Mouse (Mus musculus) layer of hippocampus, postnatal 10 days (tissue): ENCODE measurements at regions not wholly inside any gene's neighbourhood (a gene's known extent, or its start where the extent isn't known, plus 50 kb on each side); places are given as distances from the start of the nearest gene placed in this dataset.

Experiments used
- DNase-seq, 2 experiments: peaks; one replicate each; pipeline ENCODE4 v3.0.0; 2021; ENCODE audit warnings: low spot score in 2 of 2

DNA sequence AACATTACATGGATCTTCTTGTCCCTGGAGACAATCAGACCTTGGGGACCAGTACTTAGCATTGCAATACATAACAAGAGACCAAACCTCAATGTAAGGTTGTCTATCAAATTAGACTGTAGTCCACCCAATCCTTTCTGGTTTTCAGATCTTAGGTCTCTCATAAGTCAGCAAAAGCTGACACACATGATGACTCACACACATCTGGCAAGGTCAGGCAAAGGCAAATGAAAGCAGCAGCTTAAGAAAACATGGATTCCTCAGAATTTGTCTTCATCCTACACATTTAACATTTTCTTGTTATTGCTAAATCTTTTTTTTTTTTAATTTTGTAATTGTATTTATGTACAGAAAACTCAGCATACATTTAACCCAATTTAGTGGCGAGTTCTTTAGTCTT, 52.0 kb downstream of the Gm11983 start:
- no peak for DNase-seq

DNA sequence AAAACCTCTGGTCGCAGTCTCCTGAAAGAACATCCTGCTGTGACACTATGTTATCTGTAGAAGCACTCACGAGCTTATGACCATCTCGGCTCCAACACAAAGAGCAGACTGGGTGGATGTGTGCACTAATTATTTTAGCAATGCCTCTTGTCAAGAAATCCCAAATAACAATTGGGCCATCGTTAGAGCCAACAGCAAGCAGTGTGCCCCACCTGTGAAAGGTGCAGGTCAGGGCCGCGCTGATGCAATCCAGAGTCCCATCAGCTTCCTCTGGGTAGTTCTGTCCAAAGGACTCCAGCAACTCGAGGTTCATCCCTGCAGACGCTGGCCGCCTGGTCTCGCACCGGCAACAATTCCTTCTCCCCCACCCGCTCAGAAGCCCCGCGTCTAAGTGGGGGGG, 54.6 kb downstream of the Gm11983 start:
- no peak for DNase-seq

DNA sequence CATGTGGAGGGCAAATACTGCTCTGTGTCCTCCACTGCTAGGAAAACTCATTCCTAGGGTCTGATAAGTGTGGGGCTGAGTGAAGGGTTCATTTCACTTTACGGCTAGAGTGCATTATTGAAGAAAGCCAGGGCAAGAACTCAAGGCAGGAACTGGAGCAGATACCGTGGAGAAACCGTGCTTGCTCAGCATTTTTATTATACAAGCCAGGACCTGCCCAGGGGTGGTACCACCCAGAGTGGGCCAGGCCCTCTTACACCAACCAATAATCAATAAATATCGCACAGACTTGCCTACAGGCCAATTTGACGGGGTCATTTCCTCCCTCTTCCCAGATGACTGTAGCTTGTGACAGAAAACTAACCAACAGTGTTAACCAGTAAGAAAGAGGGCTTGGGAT, 57.7 kb downstream of the Gm11983 start:
- no peak for DNase-seq

DNA sequence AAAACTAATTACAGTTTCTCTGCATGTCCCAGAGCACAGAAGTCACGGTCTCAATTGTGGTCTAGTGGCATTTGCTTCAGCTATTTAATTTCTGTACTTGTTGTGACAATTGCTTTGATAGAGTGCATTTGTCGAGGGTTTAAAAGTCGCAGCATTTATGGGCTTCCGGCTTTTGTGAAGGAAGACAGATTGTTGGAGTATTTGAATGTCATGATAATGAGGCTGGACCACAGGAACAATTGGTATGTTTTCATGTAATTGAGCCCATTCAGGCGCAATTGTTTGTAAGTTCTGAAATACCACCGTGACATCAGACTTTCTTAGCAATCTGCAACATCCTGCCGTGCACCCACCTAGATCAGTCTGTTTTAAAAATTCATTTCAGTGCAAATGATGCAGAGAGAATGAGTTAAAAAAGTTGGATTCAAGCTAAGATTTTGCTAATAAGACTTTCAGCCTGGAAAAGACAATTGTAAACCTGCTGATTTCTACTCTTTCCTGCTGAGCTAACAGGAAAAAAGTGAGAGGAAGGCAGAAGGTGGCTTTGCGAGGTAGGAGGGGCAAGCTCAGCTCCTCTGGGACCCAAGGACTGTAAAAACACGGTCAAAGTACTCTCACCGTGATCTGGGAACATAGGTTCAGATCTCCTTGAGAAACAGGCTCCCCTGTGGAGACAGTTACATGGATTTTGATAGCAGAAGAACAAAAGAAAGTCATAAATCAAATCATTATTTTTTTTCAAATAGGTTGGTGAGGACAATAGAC, 58.7 kb downstream of the Gm11983 start:
- DNase-seq = no peak

DNA sequence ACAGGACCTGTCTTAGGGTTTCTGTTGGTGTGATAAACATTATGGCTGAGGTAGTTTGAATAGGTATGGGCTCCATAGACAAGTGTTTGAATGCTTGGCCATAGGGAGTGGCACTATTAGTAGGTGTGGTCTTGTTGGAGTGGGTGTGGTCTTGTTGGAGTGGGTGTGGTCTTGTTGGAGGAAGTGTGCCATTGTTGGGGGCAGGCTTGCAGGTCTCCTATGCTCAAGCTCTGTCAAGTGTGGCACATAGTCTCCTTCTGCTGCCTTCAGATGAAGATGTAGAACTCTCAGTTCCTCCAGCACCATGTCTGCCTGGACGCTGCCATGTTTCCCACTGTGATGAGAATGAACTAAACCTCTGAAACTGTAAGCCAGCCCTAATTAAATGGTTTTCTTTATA, 59.9 kb downstream of the Gm11983 start:
- DNase-seq = peak in 1 of 2 experiments; percentile 3

DNA sequence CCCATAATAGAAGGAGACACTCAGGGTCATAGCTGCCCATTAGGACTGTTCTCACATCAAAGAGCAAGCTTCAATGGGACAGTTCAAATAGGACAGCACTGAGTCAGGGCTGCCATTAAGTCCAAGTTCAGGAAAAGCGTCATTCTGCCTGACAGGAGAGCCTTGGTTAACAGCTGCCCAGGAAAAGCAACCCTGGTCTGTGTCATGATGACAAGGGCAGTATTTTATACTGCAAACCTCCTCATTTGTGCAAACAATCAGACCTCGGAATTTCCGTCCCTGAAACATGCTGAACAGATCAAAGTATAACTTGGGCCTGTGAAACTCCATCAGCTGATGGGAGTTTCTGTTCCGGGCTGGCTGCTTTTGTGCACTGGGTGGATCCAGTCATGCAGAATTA, 62.8 kb downstream of the Gm11983 start:
- DNase-seq = peak in 1 of 2 experiments; percentile 1

DNA sequence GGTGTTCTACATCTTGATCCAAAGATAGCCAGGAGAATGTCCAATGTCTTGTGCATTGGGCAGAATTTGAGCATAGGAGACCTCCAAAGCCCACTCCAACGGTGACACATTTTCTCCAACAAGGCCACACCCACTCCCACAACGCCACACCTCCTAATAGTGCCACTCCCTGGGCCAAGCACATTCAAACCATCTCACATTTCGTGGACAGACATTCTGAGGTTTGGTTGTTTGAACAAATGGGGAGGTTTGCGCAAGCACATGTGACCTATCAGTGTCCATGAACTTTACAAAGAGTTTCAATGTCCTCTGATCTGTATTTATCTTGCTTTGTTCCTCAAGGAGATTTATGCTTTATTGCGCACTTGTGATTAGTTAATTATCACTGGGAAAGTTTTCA, 63.5 kb downstream of the Gm11983 start:
- DNase-seq = peak in 1 of 2 experiments; percentile 1

DNA sequence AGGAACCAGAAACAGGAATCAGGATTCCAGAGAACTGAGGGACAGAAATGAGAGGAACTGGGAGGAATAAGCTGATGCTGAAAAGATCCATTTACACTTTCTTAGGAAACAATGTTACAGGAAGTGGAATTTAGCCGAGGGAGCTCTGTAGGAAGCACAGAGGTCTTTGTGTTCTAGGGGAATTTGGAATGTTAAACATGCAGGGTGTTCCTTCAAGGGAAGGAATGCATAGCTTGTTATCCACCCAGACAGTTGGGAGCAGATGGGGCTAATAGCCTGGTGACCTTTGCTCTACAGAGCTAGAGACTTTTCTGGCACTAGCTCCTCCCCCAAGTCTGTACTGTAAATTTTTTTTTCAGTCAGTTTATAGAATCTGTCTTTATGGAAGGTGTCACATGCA, 64.1 kb downstream of the Gm11983 start:
- DNase-seq = no peak

DNA sequence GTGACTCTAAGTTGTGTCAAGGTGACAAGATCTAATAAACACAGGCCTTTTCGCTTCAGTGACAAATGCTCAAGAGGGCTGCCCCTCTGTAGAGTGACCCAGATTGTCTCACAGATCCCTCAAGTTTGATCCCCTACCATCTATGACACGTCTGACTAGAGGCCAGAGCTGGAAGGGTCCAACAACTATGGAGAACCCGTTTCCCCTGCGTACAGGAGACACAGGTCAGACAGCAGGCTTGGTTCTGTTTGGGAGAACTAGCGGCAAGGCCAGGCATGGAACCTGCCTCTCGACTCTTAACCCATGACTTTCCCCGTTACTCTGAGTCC, 68.1 kb downstream of the Gm11983 start:
- no peak for DNase-seq

DNA sequence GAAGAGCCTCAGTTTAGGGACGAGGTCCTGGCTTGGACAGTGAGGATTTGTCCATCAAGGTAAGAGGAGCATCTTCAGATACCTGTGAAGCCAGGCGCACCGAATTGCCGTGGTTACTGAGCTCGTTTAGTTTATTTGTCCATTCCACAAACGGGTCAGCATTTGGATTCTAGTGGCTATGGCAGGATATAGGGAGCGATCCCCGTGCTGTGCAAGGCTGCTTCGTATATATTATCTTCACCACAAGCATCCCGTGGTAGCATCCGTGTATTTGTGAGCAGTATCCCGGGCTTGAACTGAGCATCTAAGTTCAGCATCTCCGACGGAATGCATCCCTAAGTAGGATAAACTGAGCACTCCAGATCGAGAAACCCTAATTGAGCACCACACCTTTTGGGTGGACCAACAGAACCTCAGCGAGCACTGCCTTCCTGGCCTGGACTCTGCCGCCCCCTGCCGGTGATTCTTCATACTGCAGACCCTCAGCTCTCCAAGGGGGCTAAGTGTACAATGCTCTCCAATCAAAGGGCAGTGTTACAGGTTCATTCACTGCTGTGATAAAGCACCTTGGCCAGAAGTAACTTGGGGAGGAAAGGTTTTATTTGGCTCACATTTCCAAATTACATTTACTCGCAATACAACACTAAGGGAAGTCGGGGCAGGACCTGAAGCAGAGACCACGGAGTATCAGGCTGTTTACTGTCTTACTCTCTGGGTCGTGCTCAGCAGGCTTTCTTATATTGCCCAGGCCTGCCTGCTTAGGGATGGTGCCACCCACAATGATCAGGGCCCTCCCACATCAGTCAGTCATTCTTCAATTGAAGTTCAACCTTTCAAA, 68.6 kb downstream of the Gm11983 start:
- peak; percentile 86 to 88 for DNase-seq

DNA sequence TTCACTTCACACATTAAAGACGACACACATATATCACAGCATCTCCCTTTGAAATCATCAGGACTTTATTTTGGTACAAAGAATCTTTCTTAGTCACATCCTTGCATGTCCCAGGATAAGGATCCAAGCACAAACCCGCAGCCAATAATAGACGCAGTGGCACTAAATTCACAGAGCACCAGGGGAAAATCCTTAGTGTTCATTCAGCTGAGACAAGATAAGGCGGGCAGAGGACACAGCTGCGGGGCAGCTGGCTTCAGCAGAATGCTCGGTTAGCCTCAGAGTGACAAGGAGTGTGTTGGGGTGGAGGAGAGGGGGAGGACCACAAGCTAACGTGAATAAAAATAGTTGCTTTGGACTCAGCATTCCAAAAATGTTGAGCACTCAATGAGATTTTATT, 70.7 kb downstream of the Gm11983 start:
- no peak for DNase-seq

DNA sequence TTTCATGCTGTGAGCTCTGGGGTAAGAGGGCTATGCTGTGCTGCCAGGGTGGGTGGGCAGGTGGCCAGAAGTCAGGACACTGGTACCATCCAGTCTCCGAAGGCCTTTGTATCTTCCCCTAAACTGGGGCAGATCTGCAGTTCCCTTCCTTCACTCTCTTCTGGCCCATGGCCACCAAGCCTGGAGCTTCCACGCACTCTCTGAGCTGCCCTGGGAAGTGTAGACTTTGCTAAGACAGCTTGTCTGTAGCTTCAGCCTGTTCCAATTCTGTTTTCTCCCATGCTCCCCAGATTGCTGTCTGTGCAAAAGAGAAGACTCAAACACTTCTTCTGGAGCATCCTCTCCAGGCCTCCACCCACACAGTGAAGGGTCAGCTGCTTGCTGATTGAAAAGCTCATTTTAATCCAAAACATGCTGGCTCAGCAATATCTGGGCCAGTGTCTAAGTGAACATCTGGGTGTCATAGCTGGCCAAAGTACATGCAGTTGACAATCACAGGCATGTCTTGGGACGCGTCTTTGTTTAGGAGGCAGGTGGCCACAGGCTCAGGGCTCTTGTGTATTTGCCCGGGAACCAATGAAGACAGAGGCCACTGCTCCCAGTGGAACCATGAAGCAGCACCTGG, 72.0 kb downstream of the Gm11983 start:
- DNase-seq = peak; percentile 14 to 20

DNA sequence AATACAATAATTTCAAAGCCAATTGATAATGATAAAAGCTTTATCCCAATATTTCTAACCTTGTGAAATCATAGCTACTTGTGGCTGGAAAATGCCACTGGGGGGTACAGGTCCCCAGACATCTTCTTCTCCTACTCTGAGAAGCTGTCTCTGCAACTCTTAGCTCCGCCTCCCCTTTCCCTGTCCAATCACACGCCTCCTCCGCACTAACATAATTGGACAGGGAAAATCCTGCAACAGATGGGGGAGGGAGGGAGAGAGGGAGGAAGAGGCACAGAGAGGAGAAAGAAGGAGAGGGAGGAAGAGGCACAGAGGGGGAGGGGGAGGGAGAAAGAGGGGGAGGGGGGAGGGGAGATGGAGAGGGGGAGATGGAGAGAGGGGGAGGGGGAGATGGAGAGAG, 73.3 kb downstream of the Gm11983 start:
- DNase-seq = no peak

DNA sequence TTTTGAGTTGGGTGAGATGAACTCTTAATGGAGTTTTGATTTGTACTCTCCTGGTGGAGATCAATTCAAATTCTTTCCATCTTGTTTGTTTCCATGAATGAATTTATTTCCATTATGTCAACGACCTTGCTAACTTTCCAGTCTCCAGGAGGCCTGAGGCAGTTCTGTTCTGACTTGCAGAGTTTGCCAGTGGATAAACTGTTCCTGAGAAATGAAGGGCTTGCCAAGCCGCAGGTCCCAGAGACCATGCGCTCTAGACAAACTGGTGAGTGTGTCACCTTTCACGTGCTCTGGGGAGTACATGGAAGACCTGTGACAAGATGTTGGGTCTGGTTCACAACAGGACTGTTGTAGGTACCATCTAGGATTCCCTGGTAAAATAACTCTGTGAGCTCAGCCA, 74.5 kb downstream of the Gm11983 start:
- no peak for DNase-seq

DNA sequence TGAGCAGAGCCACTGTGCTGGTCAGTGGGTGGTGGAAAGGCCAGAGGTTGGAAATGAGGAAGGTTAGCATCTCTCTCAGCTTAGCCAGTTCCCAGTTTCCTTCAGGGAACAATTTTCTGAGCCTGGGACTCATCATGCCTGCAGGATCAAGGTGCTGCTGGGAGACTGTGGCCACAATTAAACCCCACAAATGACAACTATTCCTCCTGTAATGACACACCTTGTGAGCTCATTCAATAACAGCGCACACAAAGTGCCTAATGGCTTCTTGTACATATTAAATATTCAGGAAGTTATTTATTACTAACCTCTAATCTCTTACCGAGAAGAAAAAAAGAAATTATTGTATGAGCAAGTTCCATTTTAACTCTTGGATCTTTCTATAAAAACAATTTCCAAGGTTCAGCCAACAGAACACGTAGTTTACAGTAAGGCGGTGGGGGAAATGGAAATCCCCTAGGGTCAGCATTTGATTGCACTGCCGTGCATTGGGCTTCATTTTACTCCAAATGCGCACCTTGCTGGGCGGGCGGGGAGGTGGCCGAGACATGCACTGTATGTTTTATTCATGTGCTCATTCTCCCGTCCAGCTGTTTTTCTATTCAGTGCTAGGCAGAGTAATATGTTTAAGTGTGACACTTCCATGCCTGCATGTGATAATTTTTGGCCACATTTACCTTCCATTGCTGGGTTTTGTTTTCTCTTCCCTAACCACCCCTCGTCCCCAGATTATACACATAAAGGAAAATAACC, 75.4 kb downstream of the Gm11983 start:
- no peak for DNase-seq

DNA sequence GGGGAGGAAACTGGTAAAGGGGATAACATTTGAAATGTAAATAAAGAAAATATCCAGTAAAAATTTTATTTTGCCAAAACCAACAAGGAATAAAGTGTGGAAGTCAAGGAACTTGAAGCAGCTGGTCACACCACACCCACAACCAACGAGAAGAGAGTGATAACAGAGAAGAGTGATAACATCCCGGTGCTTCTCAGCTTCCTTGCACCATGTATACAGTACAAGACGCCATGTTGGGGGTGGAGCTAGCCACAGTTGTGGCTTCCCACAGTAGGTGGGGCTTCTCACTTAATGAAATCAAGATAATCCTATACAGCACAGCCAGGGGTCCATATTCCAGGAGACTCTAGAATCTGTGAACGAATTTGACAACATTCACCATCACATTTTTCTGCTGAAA, 77.9 kb downstream of the Gm11983 start:
- DNase-seq = no peak

DNA sequence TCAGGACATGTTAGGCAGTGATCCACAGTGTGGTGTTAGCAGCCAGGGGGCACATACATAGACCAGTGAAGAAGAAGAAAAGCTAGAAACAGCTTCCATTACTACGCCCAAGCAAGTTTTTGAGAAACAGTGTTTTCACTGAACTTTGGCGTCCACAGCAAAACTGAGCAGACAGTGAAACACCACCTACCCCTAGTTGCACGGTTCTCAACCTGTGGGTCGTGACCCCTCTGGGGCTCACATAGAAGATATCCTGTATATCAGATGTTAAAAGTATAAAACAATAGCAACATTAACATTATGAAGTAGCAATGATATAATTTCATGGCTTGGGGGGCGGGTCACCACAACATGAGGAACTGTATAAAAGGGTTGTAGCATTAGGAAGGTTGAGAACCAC, 81.1 kb downstream of the Ramp3 start:
- DNase-seq = no peak

DNA sequence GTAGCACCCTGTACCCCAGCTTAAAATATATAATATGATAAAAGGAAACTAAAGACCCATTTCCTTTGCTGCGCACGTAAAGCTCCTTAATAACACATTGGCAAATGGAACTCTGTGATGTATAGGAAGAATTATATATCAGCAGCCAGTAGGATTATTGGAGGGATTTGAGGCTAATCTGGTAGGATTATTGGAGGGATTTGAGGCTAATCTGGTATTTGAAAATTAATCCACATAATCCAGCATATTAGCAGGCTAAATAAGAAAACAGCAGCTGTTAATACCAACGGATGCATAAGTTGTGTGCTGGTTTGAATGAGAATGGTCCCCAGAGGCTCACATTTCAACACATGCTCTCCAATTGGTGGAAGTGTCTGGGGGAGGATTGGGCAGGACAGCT, 80.3 kb downstream of the Ramp3 start:
- DNase-seq = no peak

DNA sequence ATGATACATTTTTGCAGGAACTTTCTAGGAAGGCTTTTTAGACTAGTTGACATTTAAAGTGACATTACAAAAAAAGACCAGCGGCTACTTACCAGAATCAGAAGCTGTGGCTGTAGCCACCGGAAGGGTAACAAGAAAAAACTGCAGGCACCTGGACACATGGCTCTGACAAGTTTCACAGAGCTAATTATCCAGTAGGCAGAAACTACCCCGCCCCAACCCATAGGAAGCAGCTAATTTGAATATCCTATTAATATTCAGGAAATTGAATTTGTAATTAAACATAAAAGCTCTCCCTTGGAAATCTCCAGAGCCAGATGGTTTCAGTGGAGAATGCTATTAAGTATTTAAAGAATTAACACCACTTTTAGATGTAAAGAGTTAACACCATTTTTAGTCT, 79.8 kb downstream of the Ramp3 start:
- DNase-seq = no peak

DNA sequence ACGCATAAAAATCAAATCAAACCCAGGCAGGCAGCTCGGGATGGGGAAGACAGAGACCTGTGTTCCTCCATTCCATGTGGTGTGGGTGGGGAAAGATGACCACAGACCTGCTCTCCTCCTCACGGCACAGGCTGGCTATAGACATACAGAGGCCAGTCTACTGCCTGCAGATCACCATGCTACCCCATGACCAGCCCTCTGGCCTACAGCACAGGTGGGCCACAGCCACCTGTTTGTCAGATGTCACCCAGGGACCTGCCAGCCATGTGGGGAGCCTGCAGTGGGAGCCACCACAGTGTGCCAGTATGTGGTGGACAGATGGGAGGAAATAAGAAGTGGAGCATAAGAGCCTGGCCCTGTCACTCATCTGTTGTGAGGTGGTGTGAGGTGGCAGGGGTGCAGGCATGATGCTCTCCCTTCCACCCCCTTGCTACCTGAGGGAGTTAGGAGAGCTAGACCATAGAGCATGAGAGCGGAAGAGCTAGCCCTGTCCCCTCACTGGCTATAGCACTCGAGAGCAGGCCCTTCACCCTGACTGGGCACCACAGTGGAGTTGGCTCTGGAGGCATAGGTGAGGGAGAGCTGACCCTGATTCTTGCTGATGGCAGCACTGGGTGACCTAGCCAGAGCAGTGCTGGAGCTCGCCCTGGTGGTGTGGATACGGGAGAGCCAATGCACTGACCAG, 76.6 kb downstream of the Ramp3 start:
- no peak for DNase-seq

DNA sequence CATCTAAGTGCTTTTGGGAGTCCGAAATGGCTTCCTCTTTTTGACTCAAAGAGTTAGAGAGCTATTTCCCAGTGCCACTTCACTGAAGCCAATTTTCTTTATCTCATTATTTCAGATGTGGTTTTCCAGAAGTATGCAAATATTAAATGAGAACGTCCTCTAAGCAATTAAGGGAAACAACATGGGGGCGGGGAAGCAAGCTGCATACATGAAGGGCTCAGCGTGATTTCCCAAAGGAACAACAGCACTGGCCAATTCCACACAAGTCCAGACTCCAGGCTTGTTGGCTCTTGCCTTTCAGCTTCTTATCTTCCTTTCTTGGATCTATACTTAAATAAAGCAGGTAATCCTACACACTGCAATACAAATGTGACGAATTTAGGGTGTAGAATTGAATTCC, 73.2 kb downstream of the Ramp3 start:
- no peak for DNase-seq
